Mouse (Mus musculus) kidney, embryonic 15.5 days (tissue): ENCODE measurements around the gene Ccdc142. TPM values are rescaled to one million over a fixed set of nuclear protein-coding genes. Genes with fewer than 3 reads are reported as not detected.

Experiments
- ATAC-seq: fragments of 200-750 bp; cut with Nextera tagmentation; replicated peaks from 2 replicates; pipeline ENCODE4 v1.8.0; 2017; ENCODE audit warnings: moderate TSS enrichment; ENCODE audit not compliant: low FRiP score
- H3K27ac ChIP-seq: fragments of 300-500 bp; sonication (generic); 2 replicates; pipeline ENCODE4 v1.5.1; 2015; ENCODE audit warnings: mild to moderate bottlenecking, inconsistent platforms
- H3K27me3 ChIP-seq: fragments of 300-500 bp; sonication (generic); 2 replicates; pipeline ENCODE4 v1.6.1; 2015; ENCODE audit warnings: inconsistent platforms
- H3K36me3 ChIP-seq: fragments of 300-500 bp; sonication (generic); 2 replicates; pipeline ENCODE4 v1.6.1; 2015; ENCODE audit warnings: inconsistent platforms
- H3K4me1 ChIP-seq: fragments of 300-500 bp; sonication (generic); 2 replicates; pipeline ENCODE4 v1.6.1; 2015; ENCODE audit warnings: inconsistent platforms
- H3K4me2 ChIP-seq: fragments of 300-500 bp; sonication (generic); 2 replicates; pipeline ENCODE4 v1.6.1; 2015; ENCODE audit warnings: moderate library complexity, mild to moderate bottlenecking, inconsistent platforms
- H3K4me3 ChIP-seq: fragments of 300-500 bp; sonication (generic); replicated peaks from 2 replicates; pipeline ENCODE4 v1.5.1; 2015; ENCODE audit warnings: mild to moderate bottlenecking, inconsistent platforms
- H3K9ac ChIP-seq: fragments of 300-500 bp; sonication (generic); 2 replicates; pipeline ENCODE4 v1.6.1; 2015; ENCODE audit warnings: mild to moderate bottlenecking, inconsistent platforms
- H3K9me3 ChIP-seq: fragments of 300-500 bp; sonication (generic); replicated peaks from 2 replicates; pipeline ENCODE4 v1.6.1; 2016; ENCODE audit warnings: inconsistent platforms
- WGBS: fragments of 180-500 bp; shearing (Covaris S2); methylation state at CpG from one replicate; pipeline ENCODE4 v1.1.7; 2015; ENCODE audit warnings: mixed read lengths; 5-methylcytosine and 5-hydroxymethylcytosine counted together
- microRNA counts: library from miRNA; unstranded; fragments of <30 nt; microRNA quantifications from one replicate; lab custom pipeline; 2016
- microRNA-seq: library from miRNA; unstranded; fragments of <30 nt; microRNA quantifications from one replicate; pipeline ENCODE4, GENCODE M21; 2016
- polyA plus RNA-seq: library from polyadenylated mRNA; unstranded; fragments of >200 nt; fragmentation: Nextera tagmentation; extraction: Ambion mirVana; gene quantifications from 2 replicates; pipeline ENCODE4 v1.2.1, GENCODE M21; 2015

The Ccdc142 gene
- polyA plus RNA-seq, 1 experiment from 2014 or later: 3.3 TPM

DNA sequence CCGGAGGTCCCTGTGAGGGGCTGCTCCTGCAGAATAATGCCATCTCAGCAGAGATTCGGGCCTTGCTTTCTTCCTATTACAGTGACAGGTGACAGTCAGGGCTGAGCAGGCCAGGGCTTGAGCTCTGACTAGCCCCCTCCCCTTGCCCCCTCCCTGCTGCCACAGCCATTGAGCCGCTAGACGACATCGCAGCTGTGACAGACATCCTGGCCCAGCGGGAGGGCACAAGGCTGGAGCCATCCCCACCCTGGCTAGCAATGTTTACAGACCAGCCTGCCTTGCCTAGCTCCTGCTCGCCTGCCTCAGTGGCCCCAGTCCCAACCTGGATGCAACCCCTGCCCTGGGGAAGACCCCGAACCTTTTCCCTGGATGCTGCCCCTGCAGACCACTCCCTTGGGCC lies 50.3 kb downstream of the Ccdc142 start:
- Histone ChIP-seq H3K27ac (no peak overlapping the region), H3K27me3 (no peaks in the 10 kb centered on the region), H3K4me2 (no peak overlapping the region), H3K36me3 (peaks cover 64% of the 10 kb centered on the region), H3K9me3 (no peaks in the 10 kb centered on the region), H3K9ac (no peak overlapping the region), H3K4me3 (no peak overlapping the region), H3K4me1 (peaks cover 21% of the 10 kb centered on the region)
- 43% methylated on average over 8 of the region's 8 CpGs for WGBS
- ATAC-seq: no peak

DNA sequence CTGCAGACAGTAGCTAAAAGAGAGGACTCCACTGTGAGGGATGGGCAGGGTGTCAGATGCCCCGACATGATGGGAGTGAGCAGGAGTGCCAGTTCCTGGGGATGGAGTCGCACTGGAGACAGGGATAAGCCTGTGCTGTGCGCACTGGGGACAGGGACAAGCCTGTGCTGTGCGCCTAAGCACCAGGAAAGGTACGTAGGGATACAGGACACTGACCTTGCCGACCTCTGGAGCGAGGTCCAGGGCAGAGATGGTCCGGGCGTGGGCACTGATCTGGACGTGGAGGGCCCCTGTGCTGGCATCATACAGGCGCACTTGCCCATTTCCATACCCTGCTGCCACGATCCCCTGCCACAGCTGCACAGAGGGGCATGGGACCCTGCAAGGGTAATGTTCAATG lies 51.6 kb downstream of the Ccdc142 start:
- no peak overlapping the region for H3K4me2 ChIP-seq
- H3K4me1 ChIP-seq: peaks cover 11% of the 10 kb centered on the region
- peaks cover 5% of the 10 kb centered on the region; the same call in 1 of the 2 replicates for H3K27me3 ChIP-seq
- no peak overlapping the region for H3K4me3 ChIP-seq
- 85% methylated on average over 12 of the region's 12 CpGs for WGBS
- peaks cover 51% of the 10 kb centered on the region for H3K36me3 ChIP-seq
- H3K9ac ChIP-seq: no peak overlapping the region
- ATAC-seq: no peak
- H3K27ac ChIP-seq: no peak overlapping the region
- H3K9me3 ChIP-seq: no peaks in the 10 kb centered on the region

DNA sequence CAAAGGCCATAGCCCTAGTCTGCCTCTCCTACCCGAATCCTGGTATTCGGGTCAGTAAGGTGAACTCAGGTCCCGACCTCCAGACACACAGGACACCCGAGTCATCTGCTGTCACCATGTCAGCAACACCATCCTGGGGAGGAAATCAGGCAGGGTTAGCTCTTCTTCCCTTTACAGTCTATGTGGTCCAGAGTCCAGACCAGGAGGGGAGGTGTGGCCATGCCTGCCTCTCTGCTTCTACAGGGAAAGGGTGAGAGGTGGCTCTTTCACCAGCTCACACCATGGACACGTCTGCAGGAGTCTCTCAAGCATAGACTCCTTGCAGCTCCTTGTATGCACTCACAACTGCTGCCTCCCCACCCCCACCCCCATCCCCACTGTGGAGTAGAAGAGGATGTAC lies 52.1 kb downstream of the Ccdc142 start:
- Histone ChIP-seq H3K9me3 (no peaks in the 10 kb centered on the region), H3K4me1 (peaks cover 11% of the 10 kb centered on the region), H3K4me2 (no peak overlapping the region), H3K27me3 (peaks cover 5% of the 10 kb centered on the region; the same call in 1 of the 2 replicates), H3K4me3 (no peak overlapping the region), H3K36me3 (peaks cover 47% of the 10 kb centered on the region), H3K27ac (no peak overlapping the region), H3K9ac (no peak overlapping the region)
- WGBS: 69% methylated on average over 5 of the region's 5 CpGs
- no peak for ATAC-seq

DNA sequence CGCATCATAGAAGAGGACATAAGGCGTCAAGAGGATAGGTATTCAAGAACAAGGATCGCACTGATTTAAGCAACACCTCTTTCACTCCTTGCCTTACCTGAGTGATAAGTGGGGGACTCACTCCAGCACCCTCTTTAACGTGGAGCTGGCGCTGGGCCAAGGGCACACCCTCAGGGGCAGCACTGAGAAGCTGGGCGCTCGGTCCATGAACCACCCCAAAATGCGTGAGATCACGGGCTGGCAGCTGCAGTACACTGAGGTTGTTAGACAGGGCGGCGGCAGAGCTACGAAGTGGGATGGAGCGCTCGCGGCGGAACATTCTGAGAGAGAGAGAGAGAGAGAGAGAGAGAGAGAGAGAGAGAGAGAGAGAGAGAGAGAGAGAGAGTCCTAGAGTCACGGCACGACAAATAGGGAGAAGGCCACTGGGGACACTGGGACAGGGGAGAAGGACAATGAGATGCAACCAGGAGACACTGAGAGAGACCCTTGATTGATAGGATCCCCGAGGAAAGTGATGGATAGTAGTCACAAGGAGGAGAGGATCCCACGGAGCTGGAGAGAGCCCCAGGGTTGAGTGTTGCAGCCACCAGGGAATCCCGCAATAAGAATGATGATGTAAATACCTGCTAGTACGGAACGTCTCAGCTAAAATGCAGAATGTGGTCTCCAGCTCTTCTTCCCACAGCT lies 54.3 kb downstream of the Ccdc142 start:
- H3K27ac ChIP-seq: no peak overlapping the region
- peaks cover 13% of the 10 kb centered on the region for H3K27me3 ChIP-seq
- H3K9me3 ChIP-seq: no peaks in the 10 kb centered on the region
- 9% methylated on average over 23 of the region's 23 CpGs for WGBS
- peak; percentile 17; the same call in 1 of the 2 replicates for ATAC-seq
- peak overlapping the region; percentile 44 for H3K9ac ChIP-seq
- peak overlapping the region; percentile 62 for H3K4me3 ChIP-seq
- H3K36me3 ChIP-seq: peaks cover 25% of the 10 kb centered on the region
- peak overlapping the region; percentile 90 for H3K4me2 ChIP-seq
- H3K4me1 ChIP-seq: peaks cover 11% of the 10 kb centered on the region

DNA sequence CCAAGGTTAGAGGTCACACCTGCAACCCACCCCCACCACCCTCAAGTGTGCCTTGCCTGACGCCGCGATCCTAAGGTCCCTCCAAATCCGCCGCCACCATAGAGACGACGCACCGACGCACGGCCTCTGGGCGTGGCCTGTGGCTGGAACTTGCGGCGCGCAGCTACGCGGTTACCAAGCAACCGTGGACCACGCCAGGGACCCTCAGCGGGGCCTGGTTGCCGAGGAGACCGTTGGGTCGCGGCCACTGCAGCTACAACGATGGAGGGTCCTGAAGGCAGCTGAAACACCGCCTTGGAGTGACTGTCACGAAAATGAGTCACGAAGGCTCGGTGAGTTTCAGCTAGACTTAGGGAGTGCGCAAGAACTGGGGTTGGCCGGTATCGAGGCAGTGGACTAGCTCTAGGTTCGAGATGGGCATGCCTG lies 54.9 kb downstream of the Ccdc142 start, which contains the start of the genes Wdr54 and 1700003E16Rik:
TSS of gene Wdr54 (minus strand) at position 139 of the 426 bp plus-strand sequence.
TSS of gene 1700003E16Rik (plus strand) at position 146 of the 426 bp plus-strand sequence.
- H3K9me3 ChIP-seq: no peaks in the 10 kb centered on the region
- H3K4me1 ChIP-seq: peaks cover 17% of the 10 kb centered on the region
- peaks cover 19% of the 10 kb centered on the region for H3K27me3 ChIP-seq
- ATAC-seq: peak; percentile 85
- peaks cover 21% of the 10 kb centered on the region for H3K36me3 ChIP-seq
- WGBS: 1% methylated on average over 32 of the region's 32 CpGs
- H3K4me3 ChIP-seq: peak within 1 kb of the TSS; percentile 62
- peak within 1 kb of the TSS; percentile 90 for H3K4me2 ChIP-seq
- peak within 1 kb of the TSS; percentile 44 for H3K9ac ChIP-seq
- H3K27ac ChIP-seq: no peak within 1 kb of the TSS

MicroRNA genes within 50 kb of the gene (microRNA counts, 519-probe panel; counts per million panel counts)
- 2,163 counts per million, percentile 22 among the panel's probes with 10 or more counts for microRNA mmu-miR-3470a+mmu-miR-3470b (lab: Ali Mortazavi, UCI)

Small RNA genes lying within 50 kb of the gene (microRNA-seq; reads per million reads assigned to microRNA genes)
- gene Mir3470a: not detected

Other genes starting within 250 kb of the Ccdc142 start
- 1.3 and 2.1 TPM in 2 replicates for gene Sema4f, start 161.8 kb upstream of the Ccdc142 start, polyA plus RNA-seq
- gene M1ap, start 154.7 kb upstream of the Ccdc142 start, polyA plus RNA-seq: 0.24 and 0.43 TPM in 2 replicates
- 13.7 and 14.7 TPM in 2 replicates for gene Dok1, start 68.1 kb upstream of the Ccdc142 start, polyA plus RNA-seq
- gene Loxl3, start 67.4 kb upstream of the Ccdc142 start, polyA plus RNA-seq: 18.0 and 21.6 TPM in 2 replicates
- 196 and 221 TPM in 2 replicates for gene Aup1, start 47.1 kb upstream of the Ccdc142 start, polyA plus RNA-seq
- 83.9 and 87.5 TPM in 2 replicates for gene Htra2, start 46.3 kb upstream of the Ccdc142 start, polyA plus RNA-seq
- 3.1 and 4.0 TPM in 2 replicates for gene Dqx1, start 43.8 kb upstream of the Ccdc142 start, polyA plus RNA-seq
- 0.69 and 3.6 TPM in 2 replicates for gene Tlx2, start 31.3 kb upstream of the Ccdc142 start, polyA plus RNA-seq
- 36.5 and 37.8 TPM in 2 replicates for gene Pcgf1, start 23.7 kb upstream of the Ccdc142 start, polyA plus RNA-seq
- 7.5 and 9.6 TPM in 2 replicates for gene Lbx2, start 15.2 kb upstream of the Ccdc142 start, polyA plus RNA-seq
- 2.9 and 3.0 TPM in 2 replicates for gene Gm42688, start within 50 bp of the Ccdc142 start, polyA plus RNA-seq
- 134 and 147 TPM in 2 replicates for gene Mrpl53, start 7.4 kb downstream of the Ccdc142 start, polyA plus RNA-seq
- gene Mogs, start 13.9 kb downstream of the Ccdc142 start, polyA plus RNA-seq: 56.3 and 58.9 TPM in 2 replicates
- gene Wbp1, start 20.0 kb downstream of the Ccdc142 start, polyA plus RNA-seq: 132 and 144 TPM in 2 replicates
- 15.9 and 17.1 TPM in 2 replicates for gene Ino80b, start 23.8 kb downstream of the Ccdc142 start, polyA plus RNA-seq
- gene Rtkn, start 33.9 kb downstream of the Ccdc142 start, polyA plus RNA-seq: 31.5 and 33.7 TPM in 2 replicates
- 6.6 and 8.3 TPM in 2 replicates for gene Wdr54, start 54.8 kb downstream of the Ccdc142 start, polyA plus RNA-seq
- gene 1700003E16Rik, start 54.8 kb downstream of the Ccdc142 start, polyA plus RNA-seq: 1.6 and 2.4 TPM in 2 replicates
- gene Dctn1, start 64.3 kb downstream of the Ccdc142 start, polyA plus RNA-seq: 89.2 and 93.9 TPM in 2 replicates
- 0.44 and 0.59 TPM in 2 replicates for gene Slc4a5, start 118.2 kb downstream of the Ccdc142 start, polyA plus RNA-seq
- 39.7 and 44.9 TPM in 2 replicates for gene Mthfd2, start 224.3 kb downstream of the Ccdc142 start, polyA plus RNA-seq
- gene Mob1a, start 224.4 kb downstream of the Ccdc142 start, polyA plus RNA-seq: 69.6 and 70.6 TPM in 2 replicates
- 145 and 149 TPM in 2 replicates for gene Bola3, start 247.5 kb downstream of the Ccdc142 start, polyA plus RNA-seq